Mouse (Mus musculus) thymus, postnatal 4 days (tissue): ENCODE measurements at regions not wholly inside any gene's neighbourhood (a gene's known extent, or its start where the extent isn't known, plus 50 kb on each side); places are given as distances from the start of the nearest gene placed in this dataset.
"Not testable (repeated sequence)": the region's sequence is repeated elsewhere in the genome, so short reads cannot be mapped to it uniquely, and the experiment has no call there.

Experiments used
- DNase-seq: peaks from one replicate; pipeline ENCODE4 v3.0.0; 2021

DNA sequence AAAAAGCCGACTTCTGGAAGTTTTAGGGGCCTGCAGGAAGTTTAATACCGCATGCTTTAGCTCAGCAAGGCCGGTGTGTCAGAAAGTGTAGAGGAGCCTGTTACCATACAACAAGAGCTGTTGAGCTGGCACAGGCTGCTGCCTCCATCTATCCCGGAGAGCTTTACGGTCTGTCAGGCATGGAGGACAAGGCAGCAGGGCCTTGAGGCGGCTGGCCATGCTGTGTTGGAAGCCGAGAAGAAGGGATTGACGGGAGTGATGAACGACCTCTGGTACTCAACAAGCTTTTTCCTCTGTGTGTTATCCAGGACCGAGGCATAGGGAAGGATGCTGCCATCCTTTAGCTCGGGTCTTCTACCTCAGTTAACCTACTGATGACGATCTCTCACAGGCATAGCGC lies 146.8 kb upstream of the Mocs1 start:
- DNase-seq: no peak

DNA sequence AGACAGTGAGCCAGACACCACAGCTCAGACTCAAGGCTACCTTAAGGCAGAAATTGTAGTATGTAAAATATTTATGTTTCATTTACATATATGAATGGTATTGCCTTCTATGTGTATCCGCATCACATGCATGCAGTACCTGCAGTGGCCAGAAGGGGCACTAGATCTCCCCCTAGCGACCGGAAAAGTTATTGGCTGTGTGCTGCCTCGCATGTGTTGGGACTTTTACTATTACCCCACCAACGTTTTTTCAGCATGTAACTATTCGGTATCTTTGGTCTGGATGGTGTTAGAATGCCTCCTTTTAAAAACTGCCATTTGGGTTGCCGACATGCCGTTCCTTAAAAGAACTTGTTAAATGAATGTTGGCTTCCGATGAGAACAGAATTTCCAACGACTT lies 145.7 kb upstream of the Mocs1 start:
- DNase-seq: peak; percentile 46

DNA sequence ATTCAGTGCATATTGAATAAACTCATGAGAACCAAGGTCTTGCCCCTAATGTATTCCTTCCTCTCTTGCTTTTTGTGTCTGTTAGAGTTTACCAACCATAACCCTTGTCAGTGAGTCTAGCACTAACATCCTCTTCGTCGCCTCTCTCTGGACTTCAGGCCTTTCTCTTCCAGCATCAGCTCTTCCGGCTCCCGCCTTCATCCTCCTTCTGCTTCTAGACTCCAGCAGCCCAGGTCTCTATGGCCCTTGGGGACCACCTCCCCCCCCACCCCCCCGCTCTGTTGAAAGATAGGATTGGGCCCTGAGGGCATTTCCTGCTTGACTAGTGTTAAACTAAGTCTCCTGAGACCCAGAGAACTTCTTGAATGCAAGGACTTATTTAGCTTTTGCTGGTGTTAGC lies 144.7 kb upstream of the Mocs1 start:
- no peak for DNase-seq

DNA sequence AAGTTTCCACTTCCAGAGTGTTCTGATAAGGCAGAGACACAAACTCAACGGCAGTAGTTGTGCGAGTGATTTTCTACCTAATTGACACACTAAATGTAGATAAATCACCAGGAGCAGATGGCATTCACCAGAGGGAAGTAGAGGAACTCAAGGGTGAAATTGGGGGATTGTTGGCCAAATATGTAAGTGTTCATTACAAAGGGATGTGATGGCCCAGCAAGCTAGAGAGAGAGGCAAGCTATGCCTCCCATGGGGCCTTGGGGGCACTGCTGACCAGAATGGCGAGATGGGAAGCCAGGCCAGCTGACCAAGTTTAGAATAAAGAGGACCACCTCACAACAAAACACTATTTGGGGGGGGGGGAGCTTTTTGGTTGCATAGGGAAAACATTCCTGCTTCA lies 136.5 kb upstream of the Mocs1 start:
- no peak for DNase-seq

DNA sequence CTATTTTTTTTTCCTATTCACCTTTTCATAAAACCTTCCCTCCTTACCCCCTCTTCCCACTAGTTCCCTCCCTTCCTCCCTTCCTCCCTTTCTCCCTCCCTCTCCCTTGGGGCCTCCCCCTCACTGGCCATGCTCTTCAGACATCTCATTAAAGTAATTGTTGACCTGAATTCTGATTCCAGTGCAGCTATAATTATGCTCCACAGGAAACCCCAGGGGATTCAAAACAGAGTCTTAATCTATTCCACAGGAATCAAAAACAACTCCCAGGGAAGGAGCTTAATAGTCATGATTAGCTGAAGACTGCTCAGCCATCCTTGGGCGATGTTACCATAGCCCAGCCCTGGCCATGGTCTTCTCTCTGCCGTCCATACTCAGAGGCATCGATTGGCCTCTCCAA lies 123.7 kb upstream of the Mocs1 start:
- no peak for DNase-seq

DNA sequence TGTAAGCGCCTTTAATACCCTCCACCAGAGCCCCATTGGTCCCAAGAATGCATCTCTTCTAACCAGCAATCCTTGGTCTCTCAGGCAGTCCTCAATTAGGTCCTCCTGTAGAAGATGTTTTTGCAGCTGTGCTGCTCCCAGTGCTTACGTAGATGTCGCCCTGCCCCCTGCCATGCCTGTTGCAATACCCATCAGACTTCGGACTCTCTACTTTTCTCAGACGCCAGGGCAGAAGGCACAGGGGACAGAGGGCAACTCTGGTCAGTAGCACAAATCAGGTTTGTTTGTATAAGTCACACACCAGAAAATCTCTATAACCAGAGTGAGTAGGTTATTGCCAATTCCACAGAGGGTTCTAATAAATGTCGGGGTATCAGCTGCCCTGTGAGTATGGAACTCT lies 123.0 kb upstream of the Mocs1 start:
- no peak for DNase-seq

DNA sequence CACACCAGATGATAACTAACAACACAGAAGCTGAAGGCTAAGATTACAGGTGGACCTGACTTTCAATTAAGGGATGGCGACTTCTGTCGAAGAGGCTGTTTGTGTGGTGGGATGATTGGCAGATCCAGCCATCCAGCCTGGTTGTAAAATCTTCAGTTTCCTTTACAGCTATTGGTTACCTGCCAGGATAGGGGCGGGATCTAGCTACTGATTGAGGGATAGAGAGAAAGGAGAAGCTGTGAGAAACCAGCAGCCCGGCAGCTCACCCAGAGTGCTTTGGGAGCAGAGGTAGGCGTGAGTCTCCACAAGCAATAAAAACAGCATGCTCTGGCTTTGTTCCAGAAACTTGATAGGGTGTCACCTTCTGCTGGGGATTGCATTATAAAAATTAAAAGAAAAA lies 119.1 kb upstream of the Mocs1 start:
- DNase-seq: peak; percentile 8

DNA sequence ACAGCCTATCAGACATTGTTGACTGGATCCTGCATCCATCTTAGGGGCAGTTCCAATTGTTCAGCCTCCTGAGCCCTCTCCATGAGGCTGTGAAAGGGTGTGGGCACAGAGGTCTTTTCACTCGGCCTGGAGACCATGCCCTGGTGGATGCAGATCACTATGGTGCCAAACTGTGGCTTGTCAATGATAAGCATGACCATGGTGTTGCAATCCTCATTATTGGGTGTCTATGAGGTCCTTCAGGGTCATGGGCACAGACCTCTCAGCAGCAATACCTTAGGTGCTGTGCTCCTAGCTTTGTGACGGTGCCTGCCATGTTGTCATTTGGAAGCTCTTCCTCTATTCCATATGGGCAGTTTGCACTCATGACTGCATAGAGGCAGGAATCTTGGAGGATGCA lies 114.0 kb upstream of the Mocs1 start:
- DNase-seq: no peak

DNA sequence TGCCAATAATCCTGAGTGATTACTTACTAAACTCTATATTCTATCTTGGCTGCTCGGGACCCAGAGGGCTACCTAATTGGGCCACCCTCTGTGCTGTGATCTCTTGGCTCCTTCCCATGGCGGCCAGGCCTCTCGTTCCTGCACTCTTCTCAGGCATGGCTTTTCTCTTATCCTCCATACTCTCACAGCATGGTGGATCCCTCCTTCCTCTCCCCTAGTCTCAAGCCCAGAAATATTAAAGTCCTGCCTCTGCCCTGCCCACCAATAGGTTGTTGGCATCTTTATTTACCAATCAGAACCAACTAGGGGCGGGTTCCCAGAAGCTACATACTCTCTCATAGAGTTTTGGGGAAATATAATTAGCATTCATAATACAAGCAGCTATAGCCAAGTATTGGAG lies 100.6 kb upstream of the Mocs1 start:
- no peak for DNase-seq

DNA sequence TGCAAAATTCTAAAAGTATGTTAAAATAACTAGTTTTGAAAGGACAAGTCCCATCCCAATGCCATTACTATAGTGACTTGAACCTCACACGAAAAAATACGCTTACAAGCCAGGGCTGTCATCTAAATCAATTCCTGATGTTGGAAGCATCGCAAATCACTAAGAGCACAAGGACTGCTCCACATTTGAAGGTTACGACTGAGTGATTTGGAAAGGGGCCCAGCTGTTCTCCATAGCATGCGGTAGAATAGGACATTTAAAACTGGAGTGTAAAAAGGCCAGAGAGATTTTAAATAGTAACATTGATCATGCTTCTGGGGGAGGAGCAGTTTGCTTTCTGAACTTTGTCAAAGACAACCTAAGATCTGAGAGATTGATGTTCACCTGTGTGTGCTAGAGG lies 92.8 kb upstream of the Mocs1 start:
- no peak for DNase-seq

DNA sequence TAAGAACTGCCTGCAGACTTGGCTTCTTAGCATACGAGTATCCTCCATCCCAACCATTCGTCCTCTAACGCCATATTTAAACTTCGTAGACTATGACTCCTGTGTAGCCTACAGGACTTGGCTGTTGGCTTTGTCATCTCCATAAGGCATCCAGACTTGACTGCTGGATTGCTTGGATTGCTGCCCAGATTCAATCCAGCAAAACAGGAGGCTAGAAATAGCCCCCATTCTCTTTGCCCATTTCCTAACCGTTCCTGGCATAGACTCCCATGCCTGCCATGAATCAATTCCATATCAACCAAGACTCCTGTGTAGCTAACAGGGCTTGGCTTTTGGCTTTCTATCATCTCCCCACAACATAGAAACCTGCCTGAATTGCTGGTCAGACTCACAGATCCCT lies 90.3 kb upstream of the Mocs1 start:
- DNase-seq: no peak

DNA sequence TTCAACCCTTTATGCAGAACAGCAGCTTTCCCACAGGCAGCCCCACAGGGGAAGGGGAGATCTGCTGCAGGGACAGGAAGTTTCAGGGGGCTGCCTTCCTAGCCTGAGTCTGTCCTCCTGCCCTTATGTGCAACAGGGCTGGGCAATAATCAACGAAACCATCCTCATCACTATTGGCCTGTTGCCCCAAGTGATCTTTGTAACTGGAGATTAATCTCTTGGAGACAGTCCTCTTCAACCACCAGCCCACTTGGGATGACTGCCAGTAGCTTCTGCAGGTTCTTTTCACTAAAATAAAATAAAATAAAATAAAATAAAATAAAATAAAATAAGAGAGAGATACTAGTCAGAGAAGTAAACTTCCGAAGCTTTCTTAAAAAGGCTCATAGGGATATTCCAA lies 85.5 kb upstream of the Mocs1 start:
- no peak for DNase-seq

DNA sequence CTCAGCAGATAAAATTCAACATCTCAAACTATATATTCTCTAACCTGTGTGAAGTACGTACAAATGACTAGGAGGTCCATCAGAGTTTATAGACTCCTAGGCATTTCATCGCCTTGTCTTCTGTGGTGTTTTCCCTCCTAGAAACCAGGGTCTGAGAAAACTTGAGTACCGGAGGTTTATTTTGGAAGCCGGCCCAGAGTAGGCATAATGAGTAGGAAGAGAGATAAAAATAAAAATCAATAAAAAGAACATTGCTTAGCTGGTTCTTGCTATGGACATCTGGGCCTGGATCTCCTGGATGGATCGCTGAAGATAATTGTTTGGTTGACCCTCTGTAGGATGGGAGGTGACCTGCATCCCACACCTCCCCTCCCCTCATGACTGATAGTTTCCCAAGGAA lies 81.5 kb upstream of the Mocs1 start:
- DNase-seq: no peak

DNA sequence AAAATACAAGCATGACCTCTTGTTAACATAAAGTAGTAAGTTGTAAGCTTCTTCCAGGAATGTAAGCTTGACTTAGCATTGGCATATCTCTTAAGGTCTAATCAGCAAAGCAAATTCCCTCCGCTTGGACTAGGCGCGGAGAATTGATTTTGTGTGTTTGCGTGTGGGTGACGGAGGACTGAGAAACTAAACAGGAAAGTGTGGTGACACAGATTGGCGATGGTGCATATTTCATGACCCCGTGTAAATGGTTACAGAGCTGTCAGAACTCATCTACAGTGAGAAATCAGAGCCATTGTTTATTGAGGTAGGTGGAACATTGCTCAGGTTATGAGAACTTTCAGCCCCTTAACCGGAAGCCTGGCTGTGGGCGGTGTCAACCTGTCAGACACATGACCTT lies 78.8 kb upstream of the Mocs1 start:
- DNase-seq: no peak

DNA sequence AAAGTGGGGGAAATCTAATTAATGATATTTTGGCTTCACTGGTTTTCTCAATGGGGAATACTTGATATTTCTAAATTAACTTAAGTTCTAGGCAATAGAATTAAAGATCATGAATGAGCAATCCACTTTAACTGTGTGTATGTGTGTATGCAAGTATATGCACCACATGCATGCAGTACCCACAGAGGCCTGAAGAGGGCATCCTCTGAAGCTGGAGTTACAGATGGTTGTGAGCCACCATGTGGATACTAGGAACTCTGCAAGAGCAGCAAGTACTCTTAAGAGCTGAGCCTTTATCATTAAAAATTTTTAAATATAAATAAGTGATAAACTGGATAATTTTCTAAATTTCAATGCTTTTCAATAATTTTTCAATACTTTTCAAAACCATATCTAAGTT lies 69.0 kb upstream of the Mocs1 start:
- DNase-seq: peak; percentile 25

DNA sequence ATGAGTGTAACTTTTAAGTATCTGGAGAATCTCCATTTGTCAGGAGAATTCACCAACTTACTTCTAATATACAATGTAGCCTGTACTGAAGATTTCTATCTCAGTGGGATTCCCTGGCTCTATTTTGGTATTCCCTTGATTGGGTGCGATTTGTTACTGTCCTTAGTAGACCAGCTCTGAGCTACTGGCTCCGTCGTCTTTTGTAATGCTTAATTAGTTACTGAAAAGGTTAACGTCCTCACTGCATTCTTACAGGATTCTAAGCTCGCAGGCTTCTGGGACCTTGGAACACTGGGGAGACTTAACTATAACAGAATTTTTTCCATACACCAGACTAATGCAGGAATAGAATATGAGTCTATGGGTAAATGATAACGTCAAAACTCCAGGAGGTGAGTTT lies 67.9 kb upstream of the Mocs1 start:
- DNase-seq: not testable (repeated sequence)

DNA sequence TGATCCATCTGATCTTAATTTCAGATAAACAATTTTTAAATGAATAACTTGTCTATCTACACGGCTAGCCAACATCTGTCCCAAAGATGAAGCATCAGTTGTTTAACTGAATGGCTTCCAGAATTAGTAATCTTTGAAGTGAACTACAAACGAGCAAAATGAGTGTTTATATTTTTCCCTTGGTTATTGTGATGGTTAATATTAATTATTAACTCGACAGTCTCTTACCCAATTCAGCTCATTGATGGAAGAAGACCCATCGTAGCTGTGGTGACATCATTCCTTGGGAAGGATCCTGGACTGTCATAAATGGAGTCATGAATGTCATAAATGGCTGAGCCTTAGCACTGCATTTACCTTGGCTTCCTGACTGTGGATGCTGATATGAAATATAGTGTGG lies 60.4 kb upstream of the Mocs1 start:
- no peak for DNase-seq

DNA sequence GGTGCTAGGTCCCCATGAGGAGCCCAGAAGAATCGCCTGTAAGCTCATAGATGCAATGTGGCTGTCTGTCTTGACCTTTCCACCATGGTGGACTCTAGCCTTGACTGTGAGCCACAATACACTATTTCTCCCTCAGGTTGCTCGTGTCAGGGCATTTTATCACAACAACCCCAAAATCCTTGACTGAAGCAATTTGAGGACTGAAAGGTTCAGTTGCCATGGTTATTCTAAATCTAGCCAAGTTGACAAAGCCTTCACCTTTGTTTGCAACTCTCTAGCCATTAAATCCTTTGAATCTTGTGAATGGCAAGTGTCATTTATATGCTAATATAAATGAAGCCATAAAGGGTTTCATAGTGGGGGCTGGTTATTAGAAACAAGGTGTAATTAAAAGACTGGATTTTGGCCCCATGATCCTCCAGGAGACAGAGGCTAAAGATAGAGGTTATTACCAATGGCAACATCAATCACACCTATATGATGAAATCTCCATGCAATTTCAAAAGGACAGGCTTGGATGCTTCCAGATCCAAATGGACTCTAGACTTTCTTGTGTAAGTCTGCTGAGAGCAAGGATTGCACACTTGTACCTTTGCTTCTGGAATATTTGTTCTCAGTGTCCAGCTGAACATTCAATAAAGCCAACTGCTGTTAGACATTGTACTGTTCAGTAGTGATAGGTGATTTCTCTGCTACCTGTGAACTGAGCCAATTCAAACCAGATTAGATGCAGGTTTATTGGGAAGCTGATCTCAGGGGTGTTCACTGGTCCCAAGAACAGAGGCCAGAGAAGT lies 59.5 kb upstream of the Mocs1 start:
- no peak for DNase-seq

DNA sequence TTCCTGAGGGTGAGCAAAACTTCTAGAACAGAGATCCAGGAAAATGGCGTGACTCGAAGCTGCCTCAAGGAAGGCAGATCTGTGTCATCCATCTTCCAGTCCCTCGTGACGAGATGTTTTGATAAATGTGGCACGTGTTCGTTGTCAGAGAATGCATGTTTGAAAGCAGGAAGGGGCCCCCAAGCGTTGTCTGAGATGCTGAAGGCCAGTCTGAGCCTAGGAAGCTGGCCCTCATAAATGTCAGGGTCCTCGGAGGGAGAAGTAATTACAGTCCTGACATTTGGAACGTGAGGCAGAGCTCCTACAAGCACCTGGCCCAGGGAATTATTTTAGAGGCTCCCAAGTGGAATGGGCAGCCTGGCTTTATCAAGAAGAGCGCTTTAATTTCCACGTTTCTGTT lies 50.5 kb upstream of the Mocs1 start:
- DNase-seq: no peak
